Mouse (Mus musculus) megakaryocyte, embryonic 14.5 days (primary cell): ENCODE measurements around the gene Olfr1370.

Experiments used
- FLI1 ChIP-seq: IDR thresholded peaks from 2 replicates; pipeline ENCODE4 v1.6.1; 2012; ENCODE audit warnings: low read length, inconsistent platforms, mixed read lengths
- GATA1 ChIP-seq: IDR thresholded peaks from 3 replicates; pipeline ENCODE4 v1.6.1; 2012; ENCODE audit warnings: mixed read lengths, low read length, inconsistent platforms, borderline replicate concordance

DNA sequence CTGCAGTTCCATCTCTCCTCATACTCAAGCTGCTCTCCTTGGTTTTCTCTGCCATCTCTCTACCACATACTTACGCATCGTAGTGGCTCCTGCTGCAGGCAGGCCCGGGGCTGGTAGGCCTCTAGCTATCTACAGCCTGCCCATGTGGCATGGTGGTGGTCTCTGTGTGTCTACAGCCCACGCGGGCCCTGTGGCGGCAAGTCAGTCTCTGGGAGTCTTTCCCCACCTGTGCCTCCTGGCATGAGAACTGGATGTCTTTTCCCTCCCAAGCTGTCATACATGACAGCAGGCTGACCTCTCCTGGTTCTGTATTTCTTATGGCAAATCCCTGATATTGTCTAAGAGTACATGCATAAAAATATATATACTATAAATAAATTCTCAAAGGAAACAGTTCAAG, 35.7 kb upstream of the Olfr1370 start:
- no peak for TF ChIP-seq FLI1
- no peak for TF ChIP-seq GATA1
